Mouse (Mus musculus): Measurements from ENCODE around the gene Cfap69.

GRCm38 (mm10) chr5:5663655-5664370, at the start of gene Cfap69:
- no peak for TF ChIP-seq EP300 (IDR thresholded peaks at IDR 0.05; ENCODE audit: low read depth)
- no peak for TF ChIP-seq CTCF (IDR thresholded peaks at IDR 0.05; ENCODE audit: low read depth)
